Mouse (Mus musculus) left cerebral cortex, adult 18-20 months (tissue): ENCODE data around the gene Lypd5. TPM values are rescaled to one million over a fixed set of nuclear protein-coding genes. Genes with fewer than 3 reads are reported as not detected.
A peak's percentile ranks its signal among the peaks of the same experiment; 100 is the strongest.
"Not testable (repeated sequence)": the region's sequence is repeated elsewhere in the genome, so short reads cannot be mapped to it uniquely, and the experiment has no call there.

ENCODE experiments used
- DNase-seq, 2 experiments: peaks; one replicate each; pipeline ENCODE4 v3.0.0; 2021 to 2022; ENCODE audit warnings: low spot score in 2 of 2, mixed read lengths in 1 of 2
- microRNA-seq, 2 experiments: library from miRNA; unstranded; fragments of <30 nt; microRNA quantifications; one replicate each; pipeline ENCODE4 v1.2.0; 2021
- total RNA-seq, 2 experiments: library from RNA; stranded (reverse); gene quantifications; 2 replicates each; pipeline ENCODE4 v1.2.3; 2021

The Lypd5 gene
- total RNA-seq, 2 experiments from 2014 or later, result not detected

GRCm38 (mm10) chr7:24382730-24383372 lies 33.9 kb downstream of the Lypd5 start:
- DNase-seq, result no peak

- no peak for DNase-seq
These were observed 35.1 kb downstream of the Lypd5 start for GRCm38 (mm10) chr7:24384070-24384469.

- DNase-seq, result peak; percentile 75 to 78
These were observed 35.8 kb downstream of the Lypd5 start for GRCm38 (mm10) chr7:24384827-24385226.

- no peak for DNase-seq
These were observed 38.1 kb downstream of the Lypd5 start for GRCm38 (mm10) chr7:24387059-24387556.

GRCm38 (mm10) chr7:24389516-24390187 lies 40.7 kb downstream of the Lypd5 start:
- DNase-seq, result no peak

GRCm38 (mm10) chr7:24390512-24390911 lies 41.5 kb downstream of the Lypd5 start:
- DNase-seq, result no peak

- no peak for DNase-seq
These were observed 42.1 kb downstream of the Lypd5 start for GRCm38 (mm10) chr7:24391077-24391476.

GRCm38 (mm10) chr7:24391687-24392086 lies 42.7 kb downstream of the Lypd5 start:
- DNase-seq, result no peak

- DNase-seq, result no peak
These were observed 45.1 kb downstream of the Lypd5 start for GRCm38 (mm10) chr7:24394054-24394453.

GRCm38 (mm10) chr7:24394475-24395161 lies 45.6 kb downstream of the Lypd5 start:
- no peak for DNase-seq

- no peak for DNase-seq
These were observed 47.8 kb downstream of the Lypd5 start for GRCm38 (mm10) chr7:24396832-24397231.

GRCm38 (mm10) chr7:24398364-24398913 lies 49.4 kb downstream of the Lypd5 start:
- DNase-seq, result no peak

- DNase-seq, result peak; percentile 97 to 98
These were observed 50.5 kb downstream of the Lypd5 start, which contains the start of gene Smg9 for GRCm38 (mm10) chr7:24399256-24400081. Smg9 (plus strand) TSS chr7:24399619.

GRCm38 (mm10) chr7:24400082-24400452 lies 51.1 kb downstream of the Lypd5 start:
- no peak for DNase-seq

GRCm38 (mm10) chr7:24400489-24400888 lies 51.5 kb downstream of the Lypd5 start:
- DNase-seq, result not testable (repeated sequence)

GRCm38 (mm10) chr7:24402851-24403250 lies 53.9 kb downstream of the Lypd5 start:
- no peak for DNase-seq

Small RNA genes lying within 50 kb of the gene (microRNA-seq; reads per million reads assigned to microRNA genes)
- gene Gm27592, result 0 reads per million in 2 experiments

Other genes starting within 250 kb of the Lypd5 start
- 10 to 100 TPM; 11.2 to 11.8 TPM for gene Zfp112, start 236.9 kb upstream of the Lypd5 start, total RNA-seq
- 10 to 100 TPM; 22.2 to 22.8 TPM for gene Zfp235, start 215.0 kb upstream of the Lypd5 start, total RNA-seq
- 1 to 10 TPM; 3.2 to 3.7 TPM for gene Zfp114, start 174.1 kb upstream of the Lypd5 start, total RNA-seq
- gene Zfp111, start 137.8 kb upstream of the Lypd5 start, total RNA-seq, result 10 to 100 TPM; 12.7 to 13.5 TPM
- gene Zfp109, start 111.6 kb upstream of the Lypd5 start, total RNA-seq, result 10 to 100 TPM; 10.2 to 12.1 TPM
- gene Zfp108, start 94.4 kb upstream of the Lypd5 start, total RNA-seq, result 1 to 10 TPM; 7.7 to 8.4 TPM
- gene Zfp93, start 78.8 kb upstream of the Lypd5 start, total RNA-seq, result 10 to 100 TPM; 11.6 to 12.7 TPM
- gene Zfp61, start 48.0 kb upstream of the Lypd5 start, total RNA-seq, result 10 to 100 TPM; 19.7 to 21.9 TPM
- 10 to 100 TPM; 12.2 to 14.1 TPM for gene Zfp94, start 32.5 kb upstream of the Lypd5 start, total RNA-seq
- not detected for gene Tescl, start 15.3 kb upstream of the Lypd5 start, total RNA-seq
- under 1 TPM; 0.19 to 0.45 TPM for gene Kcnn4, start 21.1 kb downstream of the Lypd5 start, total RNA-seq
- gene Smg9, start 50.4 kb downstream of the Lypd5 start, total RNA-seq, result 10 to 100 TPM; 40.2 to 43.0 TPM
- gene Irgc1, start 103.1 kb downstream of the Lypd5 start, total RNA-seq, result under 1 TPM in 1 of 2 experiments, not detected in 1; 0.37 TPM
- gene Plaur, start 113.3 kb downstream of the Lypd5 start, total RNA-seq, result 1 to 10 TPM in 1 of 2 experiments, under 1 TPM in 1; 0.59 to 1.5 TPM
- 100 to 1,000 TPM; 207 to 219 TPM for gene Cadm4, start 132.8 kb downstream of the Lypd5 start, total RNA-seq
- gene Zfp428, start 157.8 kb downstream of the Lypd5 start, total RNA-seq, result 10 to 100 TPM; 47.7 to 49.3 TPM
- gene AC161166.1, start 163.3 kb downstream of the Lypd5 start, total RNA-seq, result not detected
- 10 to 100 TPM; 71.2 to 78.6 TPM for gene Irgq, start 181.5 kb downstream of the Lypd5 start, total RNA-seq
- gene Pinlyp, start 196.9 kb downstream of the Lypd5 start, total RNA-seq, result not detected
- gene Xrcc1, start 197.1 kb downstream of the Lypd5 start, total RNA-seq, result 10 to 100 TPM; 36.4 to 40.1 TPM
- gene Ethe1, start 238.3 kb downstream of the Lypd5 start, total RNA-seq, result 10 to 100 TPM; 15.4 to 18.2 TPM
- gene Zfp575, start 238.4 kb downstream of the Lypd5 start, total RNA-seq, result 1 to 10 TPM; 6.9 to 7.3 TPM